Mouse (Mus musculus) intestine, embryonic 14.5 days (tissue): ENCODE results near the gene Gm10392. TPM values are rescaled to one million over a fixed set of nuclear protein-coding genes. Genes with fewer than 3 reads are reported as not detected.

Experiments
- ATAC-seq: fragments of 200-750 bp; cut with Nextera tagmentation; replicated peaks from 2 replicates; pipeline ENCODE4 v1.8.0; 2017; ENCODE audit warnings: low read depth, moderate number of reproducible peaks, moderate TSS enrichment, moderate library complexity; ENCODE audit not compliant: low FRiP score, low TSS enrichment
- DNase-seq: peaks from one replicate; pipeline ENCODE4 v3.0.0-alpha.2; 2018; ENCODE audit warnings: low spot score
- H3K27ac ChIP-seq: fragments of 300-500 bp; sonication (generic); 2 replicates; pipeline ENCODE4 v1.5.1; 2014; ENCODE audit warnings: low read depth, mild to moderate bottlenecking, control low read depth
- H3K27me3 ChIP-seq: fragments of 300-500 bp; sonication (generic); replicated peaks from 2 replicates; pipeline ENCODE4 v1.6.1; 2014; ENCODE audit warnings: low read length, control low read depth; ENCODE audit not compliant: control insufficient read depth, insufficient read depth
- H3K36me3 ChIP-seq: fragments of 300-500 bp; sonication (generic); 2 replicates; pipeline ENCODE4 v1.6.1; 2014; ENCODE audit warnings: low read length, control low read depth; ENCODE audit not compliant: control insufficient read depth, insufficient read depth
- H3K4me1 ChIP-seq: fragments of 300-500 bp; sonication (generic); replicated peaks from 2 replicates; pipeline ENCODE4 v1.6.1; 2014; ENCODE audit warnings: low read length, control low read depth, mixed read lengths; ENCODE audit not compliant: control insufficient read depth, insufficient read depth
- H3K4me2 ChIP-seq: fragments of 300-500 bp; sonication (generic); 2 replicates; pipeline ENCODE4 v1.6.1; 2014; ENCODE audit warnings: low read length
- H3K4me3 ChIP-seq: fragments of 300-500 bp; sonication (generic); 2 replicates; pipeline ENCODE4 v1.5.1; 2014; ENCODE audit warnings: low read depth, low read length, control low read depth, mixed read lengths
- H3K9ac ChIP-seq: fragments of 300-500 bp; sonication (generic); 2 replicates; pipeline ENCODE4 v1.6.1; 2014; ENCODE audit warnings: mild to moderate bottlenecking, low read length
- H3K9me3 ChIP-seq: fragments of 300-500 bp; sonication (generic); 2 replicates; pipeline ENCODE4 v1.6.1; 2016; ENCODE audit warnings: low read length, control low read depth; ENCODE audit not compliant: control insufficient read depth
- WGBS: fragments of 180-500 bp; shearing (Covaris S2); extraction: QIAGEN DNeasy Blood & Tissue Kit; methylation state at CpG from one replicate; pipeline ENCODE4 v1.1.7; 2014; 5-methylcytosine and 5-hydroxymethylcytosine counted together
- polyA plus RNA-seq: library from polyadenylated mRNA; unstranded; fragments of >200 nt; fragmentation: Nextera tagmentation; extraction: Ambion mirVana; gene quantifications from 2 replicates; pipeline ENCODE4 v1.2.1, GENCODE M21; 2014

Gene Gm10392
- polyA plus RNA-seq, 1 experiment from 2014 or later: not detected

- no peak overlapping the region for H3K4me2 ChIP-seq
- DNase-seq: peak; percentile 72
- no peaks in the 10 kb centered on the region for H3K27me3 ChIP-seq
- 27% methylated on average over 6 of the region's 6 CpGs for WGBS
- no peak overlapping the region for H3K9ac ChIP-seq
- peaks cover 33% of the 10 kb centered on the region for H3K36me3 ChIP-seq
- H3K4me1 ChIP-seq: peaks cover 36% of the 10 kb centered on the region
- no peaks in the 10 kb centered on the region for H3K9me3 ChIP-seq
- H3K27ac ChIP-seq: peak overlapping the region; percentile 69; the same call in 1 of the 2 replicates
- H3K4me3 ChIP-seq: no peak overlapping the region
- ATAC-seq: no peak
Measured at GRCm38 (mm10) chr11:77497341-77497756, 21.6 kb downstream of the Gm10392 start.

- H3K9ac ChIP-seq: no peak overlapping the region
- peaks cover 48% of the 10 kb centered on the region for H3K4me1 ChIP-seq
- DNase-seq: no peak
- no peaks in the 10 kb centered on the region for H3K27me3 ChIP-seq
- no peak overlapping the region for H3K4me3 ChIP-seq
- ATAC-seq: no peak
- H3K9me3 ChIP-seq: no peaks in the 10 kb centered on the region
- peak overlapping the region; percentile 14; the same call in 1 of the 2 replicates for H3K4me2 ChIP-seq
- peaks cover 15% of the 10 kb centered on the region for H3K36me3 ChIP-seq
- no peak overlapping the region for H3K27ac ChIP-seq
Measured at GRCm38 (mm10) chr11:77495507-77495906, 23.5 kb downstream of the Gm10392 start.

DNA sequence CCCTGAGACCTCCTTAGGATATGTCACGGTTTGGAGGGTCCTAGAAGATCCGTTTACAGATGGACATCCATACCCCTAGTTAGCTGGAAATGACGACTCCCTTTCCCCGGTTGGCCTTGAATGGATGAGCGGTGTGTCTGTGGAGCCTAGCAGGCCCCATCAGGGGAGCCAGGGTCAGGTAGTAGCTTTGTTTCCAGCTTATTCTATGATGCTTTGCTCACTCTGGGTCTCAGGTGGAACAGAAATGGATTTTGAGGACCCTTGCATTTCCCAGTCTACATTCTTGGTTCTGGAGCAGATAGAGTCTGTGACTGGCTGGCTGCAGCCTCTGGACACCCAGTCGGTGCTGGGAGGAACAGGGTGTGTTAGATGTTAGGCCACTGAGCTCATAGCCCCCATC is 24.2 kb downstream of the Gm10392 start:
- no peak for ATAC-seq
- no peak overlapping the region for H3K27ac ChIP-seq

DNA sequence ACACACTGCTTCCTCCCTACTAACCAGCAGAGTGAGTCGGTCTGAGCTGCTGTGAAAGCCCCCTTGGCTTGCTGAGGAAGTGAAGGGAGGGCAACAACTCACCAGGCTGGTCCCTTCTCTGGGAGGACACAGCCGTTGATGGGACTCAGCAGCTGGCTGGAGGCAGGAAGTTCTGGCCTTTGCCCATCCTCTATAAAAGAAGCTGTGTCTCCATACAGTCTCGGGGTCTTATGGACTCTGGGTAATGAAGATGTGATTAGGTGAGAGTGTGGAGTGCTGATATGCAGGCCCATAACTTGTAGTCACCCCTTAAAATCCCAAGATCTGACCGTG is 24.7 kb downstream of the Gm10392 start:
- DNase-seq (peak; percentile 70), ATAC-seq (no peak)
- peak overlapping the region; percentile 80 for H3K4me3 ChIP-seq
- H3K4me2 ChIP-seq: peak overlapping the region; percentile 81
- H3K9me3 ChIP-seq: no peaks in the 10 kb centered on the region
- peak overlapping the region; percentile 93 for H3K27ac ChIP-seq
- H3K27me3 ChIP-seq: no peaks in the 10 kb centered on the region
- WGBS: 29% methylated on average over 4 of the region's 4 CpGs
- peak overlapping the region; percentile 84 for H3K9ac ChIP-seq
- H3K4me1 ChIP-seq: peaks cover 54% of the 10 kb centered on the region
- H3K36me3 ChIP-seq: peaks cover 3% of the 10 kb centered on the region

More for the DNA sequence above, 24.2 kb downstream of the Gm10392 start:
- no peak for DNase-seq
- H3K4me1 ChIP-seq: peaks cover 54% of the 10 kb centered on the region
- H3K27me3 ChIP-seq: no peaks in the 10 kb centered on the region
- H3K9me3 ChIP-seq: no peaks in the 10 kb centered on the region
- 70% methylated on average over 6 of the region's 6 CpGs for WGBS
- peaks cover 8% of the 10 kb centered on the region for H3K36me3 ChIP-seq
- H3K4me2 ChIP-seq: peak overlapping the region; percentile 81
- H3K4me3 ChIP-seq: peak overlapping the region; percentile 80; the same call in 1 of the 2 replicates
- H3K9ac ChIP-seq: peak overlapping the region; percentile 84; the same call in 1 of the 2 replicates

- no peak; the same call in 1 of the 2 replicates for ATAC-seq
- H3K27ac ChIP-seq: peak within 1 kb of the TSS; percentile 93
- peak within 1 kb of the TSS; percentile 84 for H3K9ac ChIP-seq
- no peaks in the 10 kb centered on the region for H3K9me3 ChIP-seq
- H3K4me3 ChIP-seq: peak within 1 kb of the TSS; percentile 80
- peaks cover 57% of the 10 kb centered on the region for H3K4me1 ChIP-seq
- no peaks in the 10 kb centered on the region for H3K36me3 ChIP-seq
- DNase-seq: peak; percentile 78
- peak within 1 kb of the TSS; percentile 81 for H3K4me2 ChIP-seq
- WGBS: 1% methylated on average over 33 of the region's 74 CpGs
- H3K27me3 ChIP-seq: no peaks in the 10 kb centered on the region
Measured at GRCm38 (mm10) chr11:77493512-77494343, 25.3 kb downstream of the Gm10392 start, which contains the start of gene Git1. Gene Git1, plus strand, starts transcription at chr11:77493562.

DNA sequence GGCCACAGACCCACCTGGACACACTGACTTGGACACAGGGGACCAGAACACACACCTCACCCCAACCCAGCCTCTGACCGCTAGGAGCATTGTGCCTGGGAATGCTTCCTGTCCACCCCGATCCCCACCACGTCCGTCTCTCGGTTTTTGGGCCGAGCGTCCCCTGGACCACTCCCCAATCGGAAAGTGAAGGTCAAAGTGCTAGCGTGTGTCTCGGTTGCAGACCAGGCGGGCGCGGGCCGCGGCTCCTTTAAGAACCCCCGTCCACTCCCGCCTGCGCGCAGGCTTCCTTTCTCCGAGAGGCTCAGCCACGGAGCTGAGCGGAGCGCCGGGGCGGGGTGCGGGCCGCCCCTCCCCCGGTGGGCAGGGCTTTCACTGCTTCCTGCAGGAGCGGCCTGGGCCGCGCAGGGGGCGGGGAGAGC is 26.1 kb downstream of the Gm10392 start:
- peak overlapping the region; percentile 93 for H3K27ac ChIP-seq
- peaks cover 65% of the 10 kb centered on the region for H3K4me1 ChIP-seq
- no peaks in the 10 kb centered on the region for H3K27me3 ChIP-seq
- H3K4me3 ChIP-seq: peak overlapping the region; percentile 80
- ATAC-seq (peak; percentile 62), DNase-seq (peak; percentile 86)
- peak overlapping the region; percentile 84 for H3K9ac ChIP-seq
- H3K36me3 ChIP-seq: no peaks in the 10 kb centered on the region
- H3K4me2 ChIP-seq: peak overlapping the region; percentile 81
- WGBS: 0% methylated on average over 29 of the region's 32 CpGs
- H3K9me3 ChIP-seq: no peaks in the 10 kb centered on the region

GRCm38 (mm10) chr11:77492311-77492871 is 26.6 kb downstream of the Gm10392 start:
- DNase-seq (peak; percentile 68), ATAC-seq (no peak)
- Histone ChIP-seq H3K27me3 (no peaks in the 10 kb centered on the region), H3K27ac (peak overlapping the region; percentile 93), H3K4me2 (peak overlapping the region; percentile 81), H3K4me1 (peaks cover 62% of the 10 kb centered on the region), H3K9me3 (no peaks in the 10 kb centered on the region), H3K4me3 (peak overlapping the region; percentile 80), H3K9ac (peak overlapping the region; percentile 84), H3K36me3 (no peaks in the 10 kb centered on the region)
- WGBS: under 1% methylated on average over 18 of the region's 18 CpGs

DNA sequence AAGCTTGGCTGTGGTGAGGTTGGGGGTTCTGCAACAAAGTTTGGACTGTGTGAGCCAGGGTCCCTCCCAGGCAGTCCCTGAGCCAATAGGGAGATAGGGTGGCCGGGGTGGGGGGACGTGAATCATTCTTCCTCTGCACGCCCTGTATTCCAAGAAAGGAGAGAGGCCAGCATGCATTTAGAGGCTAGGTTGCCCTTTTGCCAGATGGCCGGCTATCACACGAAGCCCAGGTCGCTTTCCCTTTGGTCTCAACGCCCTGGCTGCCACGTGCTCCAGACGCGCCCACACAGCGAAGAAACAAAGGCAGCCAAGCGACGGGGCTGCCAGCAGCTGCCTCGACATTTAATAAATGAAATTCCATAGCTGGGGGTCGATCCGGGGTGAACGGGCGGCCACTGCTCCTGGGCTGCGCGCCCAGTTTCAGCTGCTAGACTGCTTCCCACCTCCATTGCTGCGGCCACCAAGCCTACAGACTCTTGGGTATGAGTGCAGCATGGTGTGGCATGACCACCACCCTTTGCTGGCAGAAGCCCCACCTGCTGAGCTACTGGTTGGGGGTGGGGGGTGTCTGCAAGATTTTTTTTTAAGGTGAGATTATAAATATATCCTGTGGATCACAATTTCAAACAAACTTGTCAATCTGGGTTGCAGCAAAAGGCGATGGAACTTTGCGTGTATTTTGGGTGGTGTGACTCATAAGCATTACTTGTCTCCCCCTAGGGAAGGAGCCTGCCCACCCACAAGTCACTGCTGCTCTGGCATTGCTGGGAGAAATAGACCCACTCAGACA is 27.3 kb downstream of the Gm10392 start:
- Histone ChIP-seq H3K4me3 (peak overlapping the region; percentile 80), H3K9me3 (no peaks in the 10 kb centered on the region), H3K36me3 (no peaks in the 10 kb centered on the region), H3K4me1 (peaks cover 60% of the 10 kb centered on the region), H3K4me2 (peak overlapping the region; percentile 81), H3K27me3 (no peaks in the 10 kb centered on the region), H3K9ac (peak overlapping the region; percentile 84), H3K27ac (peak overlapping the region; percentile 93)
- DNase-seq (no peak), ATAC-seq (peak; percentile 78)
- under 1% methylated on average over 23 of the region's 23 CpGs for WGBS
